In genomic region chr10:39443122-39443521, GRCm38 (mm10) we compare ENCODE assay signal across 25 mouse cellular contexts.
A peak's percentile ranks its signal among the peaks of the same experiment; 100 is the strongest.
DNase-seq lines count a peak whose midpoint lies in the region; ATAC-seq and TF ChIP-seq lines count a peak whose summit lies in the region.
"Had no signal": no experiment of that assay in that cellular context is flagged by ENCODE, and none has a peak within 500 bp of the region (broad histone marks: within the 10 kb centered on the region; RNA-seq: fewer than 3 reads in every experiment).

No protein-coding gene starts in this region.

- H3K4me3 ChIP-seq in liver, adult 2 months (ENCODE audit: insufficient read depth, low read depth, low read length): no peak overlapping the region
- H3K4me3 ChIP-seq in midbrain, embryonic 11.5 days (ENCODE audit: low read depth, low read length): no peak overlapping the region
- no peak overlapping the region for H3K4me3 ChIP-seq in midbrain, embryonic 15.5 days
- no peak overlapping the region for H3K4me3 ChIP-seq in intestine, embryonic 15.5 days (replicated peaks)
- H3K4me3 ChIP-seq: embryonic facial prominence, embryonic 12.5 days; embryonic facial prominence, embryonic 15.5 days; forebrain, embryonic 15.5 days; heart, adult 2 months; heart, embryonic 10.5 days; heart, embryonic 13.5 days; hindbrain, embryonic 15.5 days had no signal

- no peak for TF ChIP-seq POLR2A in liver, adult 2 months (IDR thresholded peaks at IDR 0.05; ENCODE audit: extremely low read depth, insufficient read depth, low read length)

- no peaks in the 10 kb centered on the region for H3K36me3 ChIP-seq in liver, adult 2 months (ENCODE audit: control insufficient read depth, insufficient read depth, low read length)
- no peaks in the 10 kb centered on the region for H3K36me3 ChIP-seq in midbrain, embryonic 11.5 days (ENCODE audit: control insufficient read depth, insufficient read depth, low read length)
- H3K36me3 ChIP-seq in midbrain, embryonic 15.5 days (replicated peaks): no peaks in the 10 kb centered on the region
- H3K36me3 ChIP-seq in intestine, embryonic 15.5 days: no peaks in the 10 kb centered on the region
- H3K36me3 ChIP-seq: embryonic facial prominence, embryonic 12.5 days; embryonic facial prominence, embryonic 15.5 days; forebrain, embryonic 15.5 days; heart, embryonic 10.5 days; heart, embryonic 13.5 days; hindbrain, embryonic 15.5 days had no signal

- TF ChIP-seq CTCF in liver, adult 2 months (IDR thresholded peaks at IDR 0.05; ENCODE audit: low read depth, low read length): no peak

- DNase-seq in liver, adult 2 months (ENCODE audit: extremely low read depth, low read depth, low spot score): peak; percentile 22
- DNase-seq in liver: no peak
- DNase-seq in midbrain, embryonic 11.5 days (ENCODE audit: low spot score, missing footprints): peak; percentile 64
- no peak for DNase-seq in right cerebral cortex, postnatal 4 days
- DNase-seq: adrenal gland, postnatal 25 days; B cell, adult 2 months; cerebellum, adult 18-20 months; cerebellum, adult 9-10 months; cerebellum, postnatal 14 days; gastrocnemius, postnatal 25 days; heart, adult 2 months; heart, postnatal 14 days; heart, postnatal 4 days had no signal

- H3K27ac ChIP-seq in liver, adult 2 months (replicated peaks; ENCODE audit: insufficient read depth, low read depth, low read length): no peak overlapping the region
- H3K27ac ChIP-seq in midbrain, embryonic 11.5 days (ENCODE audit: low read depth, low read length): no peak overlapping the region
- no peak overlapping the region for H3K27ac ChIP-seq in midbrain, embryonic 15.5 days
- no peak overlapping the region for H3K27ac ChIP-seq in intestine, embryonic 15.5 days
- H3K27ac ChIP-seq: embryonic facial prominence, embryonic 12.5 days; embryonic facial prominence, embryonic 15.5 days; forebrain, embryonic 15.5 days; heart, adult 2 months; heart, embryonic 10.5 days; heart, embryonic 13.5 days; hindbrain, embryonic 15.5 days had no signal

- H3K9me3 ChIP-seq in midbrain, embryonic 11.5 days (ENCODE audit: control insufficient read depth, low read length): no peaks in the 10 kb centered on the region
- H3K9me3 ChIP-seq in midbrain, embryonic 15.5 days: no peaks in the 10 kb centered on the region
- no peaks in the 10 kb centered on the region for H3K9me3 ChIP-seq in intestine, embryonic 15.5 days
- H3K9me3 ChIP-seq: embryonic facial prominence, embryonic 12.5 days; embryonic facial prominence, embryonic 15.5 days; forebrain, embryonic 15.5 days; G1E; heart, embryonic 10.5 days; heart, embryonic 13.5 days; hindbrain, embryonic 15.5 days had no signal

- H3K27me3 ChIP-seq in liver, adult 2 months (ENCODE audit: control insufficient read depth, insufficient read depth, low read length): no peaks in the 10 kb centered on the region
- H3K27me3 ChIP-seq in midbrain, embryonic 11.5 days (ENCODE audit: control insufficient read depth, insufficient read depth, low read length): no peaks in the 10 kb centered on the region
- no peaks in the 10 kb centered on the region for H3K27me3 ChIP-seq in midbrain, embryonic 15.5 days (replicated peaks)
- H3K27me3 ChIP-seq in intestine, embryonic 15.5 days (replicated peaks): no peaks in the 10 kb centered on the region
- H3K27me3 ChIP-seq: CH12.LX; embryonic facial prominence, embryonic 12.5 days; embryonic facial prominence, embryonic 15.5 days; forebrain, embryonic 15.5 days; heart, embryonic 13.5 days; hindbrain, embryonic 15.5 days; Patski had no signal

- H3K9ac ChIP-seq in liver, adult 2 months (ENCODE audit: low read depth, low read length): no peak overlapping the region
- no peak overlapping the region for H3K9ac ChIP-seq in midbrain, embryonic 11.5 days (ENCODE audit: low read length)
- no peak overlapping the region for H3K9ac ChIP-seq in midbrain, embryonic 15.5 days
- no peak overlapping the region for H3K9ac ChIP-seq in intestine, embryonic 15.5 days
- H3K9ac ChIP-seq: embryonic facial prominence, embryonic 12.5 days; embryonic facial prominence, embryonic 15.5 days; forebrain, embryonic 15.5 days; heart, embryonic 13.5 days; hindbrain, embryonic 15.5 days had no signal

- 36% methylated on average over 2 of the region's 2 CpGs for WGBS in liver, adult 2 months
- WGBS in midbrain, embryonic 11.5 days: 70% methylated on average over 2 of the region's 2 CpGs
- 72% methylated on average over 2 of the region's 2 CpGs for WGBS in midbrain, embryonic 15.5 days
- WGBS in intestine, embryonic 15.5 days: 45% methylated on average over 2 of the region's 2 CpGs

- no peak overlapping the region for H3K4me2 ChIP-seq in midbrain, embryonic 11.5 days
- no peak overlapping the region for H3K4me2 ChIP-seq in midbrain, embryonic 15.5 days
- H3K4me2 ChIP-seq in intestine, embryonic 15.5 days (replicated peaks): no peak overlapping the region
- H3K4me2 ChIP-seq: embryonic facial prominence, embryonic 12.5 days; embryonic facial prominence, embryonic 15.5 days; forebrain, embryonic 15.5 days; heart, embryonic 13.5 days; hindbrain, embryonic 15.5 days had no signal

- no peaks in the 10 kb centered on the region for H3K79me2 ChIP-seq in liver, adult 2 months (ENCODE audit: control insufficient read depth, insufficient read depth, low read length)

- no peak for ATAC-seq in midbrain, embryonic 11.5 days (ENCODE audit: low FRiP score)
- no peak for ATAC-seq in midbrain, embryonic 15.5 days (replicated peaks)
- ATAC-seq in megakaryocyte, adult 5-6 weeks (ENCODE audit: poor library complexity, severe bottlenecking): peak; percentile 30; the same call in 1 of the 2 replicates
- ATAC-seq in intestine, embryonic 15.5 days: no peak
- ATAC-seq: forebrain, embryonic 15.5 days; Patski had no signal

- H3K4me1 ChIP-seq in liver, adult 2 months (ENCODE audit: control insufficient read depth, insufficient read depth, low read length): peaks cover 3% of the 10 kb centered on the region; the same call in 1 of the 2 replicates
- no peaks in the 10 kb centered on the region; the same call in 1 of the 2 replicates for H3K4me1 ChIP-seq in midbrain, embryonic 11.5 days (ENCODE audit: control insufficient read depth, insufficient read depth, low read length)
- peaks cover 33% of the 10 kb centered on the region for H3K4me1 ChIP-seq in midbrain, embryonic 15.5 days
- 0 out of 2 replicates have a peak, but pooled peaks cover 3% of the 10 kb centered on the region for H3K4me1 ChIP-seq in intestine, embryonic 15.5 days (replicated peaks)
- H3K4me1 ChIP-seq: heart, embryonic 13.5 days had no signal

Comparison
In these comparisons a context has a peak if more than half of its experiments do, and no peak if none do; other contexts are left out.
1. DNase-seq: peak in liver, adult 2 months (single experiment) and midbrain, embryonic 11.5 days (single experiment); none in liver (single experiment) and right cerebral cortex, postnatal 4 days (single experiment).